Mouse (Mus musculus): ENCODE data around the gene Ypel5.

The Ypel5 gene

GRCm38 (mm10) chr17:72844393-72844792, 8.1 kb downstream of the Ypel5 start:
- no peak for DNase-seq (ENCODE audit: low read depth, low spot score)

DNA sequence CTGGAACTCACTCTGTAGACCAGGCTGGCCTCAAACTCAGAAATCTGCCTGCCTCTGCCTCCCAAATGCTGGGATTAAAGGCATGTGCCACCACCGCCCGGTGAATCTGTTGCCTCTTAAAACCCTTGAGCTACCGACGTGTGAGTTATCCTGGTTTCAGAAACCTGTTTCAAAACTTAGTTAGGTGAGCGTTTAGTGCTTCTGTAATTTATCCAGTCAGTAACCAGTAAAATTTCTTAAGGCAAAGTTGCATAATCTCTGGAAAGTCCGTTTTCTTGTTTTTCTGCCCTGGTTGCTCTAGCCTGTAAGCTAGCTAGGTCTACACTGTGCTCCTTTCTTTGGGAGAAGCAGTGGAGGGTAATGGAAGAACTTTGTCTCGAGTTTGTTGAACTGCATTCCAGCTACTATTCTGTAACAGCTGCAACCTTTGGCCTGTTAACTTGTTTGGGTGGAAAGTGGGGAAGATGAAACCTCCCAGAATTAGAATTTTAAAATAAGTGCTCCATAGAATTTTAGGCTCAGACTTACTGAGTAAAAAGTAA, 8.8 kb downstream of the Ypel5 start:
- DNase-seq (ENCODE audit: low read depth, low spot score): no peak

DNA sequence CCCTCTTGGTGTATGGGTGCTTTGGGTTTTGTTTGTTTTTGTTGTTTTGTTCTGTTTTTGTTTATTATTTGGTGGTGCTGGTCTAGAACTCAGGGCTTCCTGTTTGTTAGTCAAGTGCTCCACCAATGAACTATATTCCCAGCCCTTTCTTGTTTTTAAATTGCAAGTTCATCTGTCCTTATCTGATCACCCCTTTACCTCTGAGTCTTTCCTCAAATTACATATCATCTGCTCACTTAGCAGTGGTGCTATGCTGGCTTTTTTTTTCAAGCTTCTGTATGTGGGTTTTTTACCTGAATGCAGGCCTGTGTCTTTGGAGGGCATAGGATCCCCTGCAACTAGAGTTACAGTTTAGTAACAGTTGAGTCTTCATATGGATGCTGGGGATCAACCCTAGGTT, 9.3 kb downstream of the Ypel5 start:
- DNase-seq (ENCODE audit: low read depth, low spot score): no peak

DNA sequence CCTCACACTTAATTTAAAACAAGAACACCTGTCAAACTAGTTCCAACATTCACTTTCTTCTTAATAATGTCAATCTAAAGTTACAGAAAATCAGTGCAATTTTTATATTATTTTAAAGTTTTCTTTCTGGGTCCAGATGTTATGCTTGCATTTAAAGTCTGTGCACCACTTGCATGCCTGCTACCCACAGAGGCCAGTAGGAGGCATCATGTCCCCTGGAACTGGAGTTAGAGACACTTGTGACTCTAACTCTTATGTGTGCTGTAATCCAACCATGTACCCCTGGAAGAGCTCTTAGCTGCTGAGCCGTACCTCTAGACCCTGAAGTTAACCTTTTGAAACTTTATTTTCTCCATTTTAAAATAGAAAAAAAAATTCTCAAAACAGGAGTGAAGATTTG, 19.0 kb downstream of the Ypel5 start:
- DNase-seq (ENCODE audit: low read depth, low spot score): no peak

- DNase-seq (ENCODE audit: low read depth, low spot score): no peak
These were observed 21.7 kb downstream of the Ypel5 start for GRCm38 (mm10) chr17:72857677-72858633.

- DNase-seq (ENCODE audit: low read depth, low spot score): no peak
These were observed 27.0 kb downstream of the Ypel5 start for GRCm38 (mm10) chr17:72863226-72863625.

GRCm38 (mm10) chr17:72866624-72867245, 30.5 kb downstream of the Ypel5 start:
- no peak for DNase-seq (ENCODE audit: low read depth, low spot score)

GRCm38 (mm10) chr17:72868181-72868580, 31.9 kb downstream of the Ypel5 start:
- DNase-seq (ENCODE audit: low read depth, low spot score): no peak

DNA sequence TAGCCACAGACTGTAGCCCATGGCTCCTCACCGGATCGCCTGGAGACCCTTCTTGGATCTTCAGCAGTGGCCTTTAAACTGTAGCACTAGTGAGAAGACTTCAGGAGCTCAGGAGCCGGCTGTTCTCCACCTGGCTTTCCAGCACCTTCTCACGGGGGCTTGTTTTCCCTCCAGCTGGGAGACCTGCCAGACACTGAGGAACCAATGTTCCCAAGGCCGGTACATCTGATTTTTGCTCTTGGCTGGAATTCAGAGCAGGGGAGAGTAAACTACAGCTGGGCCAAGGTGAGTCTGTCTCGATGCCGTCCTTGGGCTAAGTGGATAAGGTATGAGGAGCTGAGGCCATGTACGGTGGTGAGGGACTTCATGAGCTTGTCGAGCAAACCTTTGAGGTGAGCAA, 42.7 kb downstream of the Ypel5 start:
- DNase-seq (ENCODE audit: low read depth, low spot score): no peak

GRCm38 (mm10) chr17:72880156-72880555, 43.9 kb downstream of the Ypel5 start:
- no peak for DNase-seq (ENCODE audit: low read depth, low spot score)

DNA sequence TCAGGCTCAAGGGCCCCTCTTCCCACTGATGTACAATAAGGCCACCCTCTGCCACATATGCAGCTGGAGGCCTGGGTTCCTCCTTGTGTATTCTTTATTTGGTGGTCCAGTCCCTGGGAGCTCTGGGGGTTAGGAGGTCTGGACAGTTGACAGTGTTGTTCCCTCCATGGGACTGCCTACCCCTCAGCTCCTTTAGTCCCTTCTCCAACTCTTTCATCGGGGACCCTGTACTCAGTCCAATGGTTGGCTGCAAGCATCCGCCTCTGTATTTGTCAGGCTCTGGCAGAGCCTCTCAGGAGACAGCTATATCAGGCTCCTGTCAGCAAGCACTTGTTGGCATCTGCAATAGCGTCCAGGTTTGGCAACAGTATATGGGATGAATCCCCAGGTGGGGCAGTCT, 44.8 kb downstream of the Ypel5 start:
- DNase-seq (ENCODE audit: low read depth, low spot score): no peak

DNA sequence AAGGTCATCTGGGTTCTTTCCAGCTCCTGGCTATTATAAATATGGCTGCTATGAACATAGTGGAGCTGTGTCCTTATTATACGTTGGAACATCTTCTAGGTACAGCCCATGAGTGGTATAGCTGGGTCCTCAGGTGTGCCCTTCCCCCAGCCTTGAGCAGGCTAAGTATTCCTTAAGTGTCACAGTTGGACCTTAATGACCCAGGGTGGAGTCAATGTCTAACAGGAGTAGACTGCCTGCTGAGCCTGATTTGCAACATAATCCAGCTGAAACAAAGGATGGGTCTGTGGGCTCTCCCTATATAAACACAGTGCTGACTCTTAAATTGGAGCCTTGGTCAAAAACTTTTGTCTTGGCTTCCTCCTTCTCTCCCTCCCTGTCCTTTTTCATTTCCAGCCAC, 45.6 kb downstream of the Ypel5 start:
- peak; percentile 69 for DNase-seq (ENCODE audit: low read depth, low spot score)

DNA sequence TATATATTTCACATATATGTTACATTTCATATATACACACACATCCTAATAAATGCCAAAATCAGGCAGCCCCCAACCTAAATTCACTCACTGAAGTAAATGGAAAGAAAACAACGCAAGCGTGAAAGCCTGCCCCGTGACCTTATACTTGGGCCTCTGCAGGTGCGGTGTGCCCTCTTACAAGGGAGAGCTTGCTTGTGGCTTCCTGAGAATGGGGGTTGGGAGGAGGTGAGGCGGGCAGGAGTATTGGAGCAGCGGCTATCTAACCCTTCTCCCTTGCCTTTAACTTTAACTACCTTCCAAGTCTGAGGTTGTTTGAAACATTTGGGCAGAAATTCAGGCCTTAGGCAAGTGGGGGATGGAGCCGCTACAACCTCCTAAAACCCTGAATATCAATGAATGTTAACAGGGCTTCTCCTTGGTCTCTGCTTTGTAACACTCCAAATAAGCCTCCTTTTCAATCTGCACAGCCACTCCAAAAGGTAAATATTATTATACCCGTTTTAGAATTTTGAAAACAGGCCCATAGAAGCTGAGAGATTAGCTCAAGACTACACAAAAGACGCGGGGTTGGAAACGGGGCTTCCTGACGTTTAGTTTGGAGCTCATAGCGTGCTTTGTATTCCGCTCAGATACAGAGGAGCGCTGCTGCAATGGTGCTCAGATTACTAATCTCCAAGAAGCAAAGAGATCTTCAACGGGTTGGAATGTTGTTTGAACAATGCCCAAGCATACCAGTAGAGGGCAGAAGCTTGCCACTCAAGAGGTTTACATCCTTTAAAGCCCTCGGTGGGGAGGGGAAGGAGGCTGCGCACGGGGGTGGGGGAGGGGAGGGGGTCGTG, 53.5 kb downstream of the Ypel5 start:
- peak; percentile 5 for DNase-seq (ENCODE audit: low read depth, low spot score)

GRCm38 (mm10) chr17:72890398-72890898, 54.2 kb downstream of the Ypel5 start:
- no peak for DNase-seq (ENCODE audit: low read depth, low spot score)

DNA sequence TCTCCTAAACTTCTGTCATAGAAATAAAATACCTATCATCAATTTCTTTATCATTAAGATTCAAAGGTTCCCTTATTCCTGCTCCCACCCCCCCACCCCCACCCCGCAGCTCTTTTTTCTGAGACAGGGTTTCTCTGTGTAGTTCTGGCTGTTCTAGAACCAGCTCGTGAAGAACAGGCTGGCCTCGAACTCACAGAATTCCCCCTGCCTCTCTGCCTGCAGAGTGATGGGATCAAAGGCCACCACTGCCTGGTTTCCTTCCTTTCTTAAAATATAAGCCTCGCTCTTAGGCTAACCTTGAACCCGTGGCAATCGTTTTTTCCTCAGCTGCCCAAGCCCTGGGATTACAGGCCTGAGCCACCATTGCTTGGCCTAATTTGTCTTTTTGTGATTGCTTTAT, 55.3 kb downstream of the Ypel5 start:
- no peak for DNase-seq (ENCODE audit: low read depth, low spot score)

- DNase-seq (ENCODE audit: low read depth, low spot score): no peak
These were observed 59.3 kb downstream of the Ypel5 start for GRCm38 (mm10) chr17:72895506-72895905.

- DNase-seq (ENCODE audit: low read depth, low spot score): no peak
These were observed 60.8 kb downstream of the Ypel5 start for GRCm38 (mm10) chr17:72897076-72897475.

DNA sequence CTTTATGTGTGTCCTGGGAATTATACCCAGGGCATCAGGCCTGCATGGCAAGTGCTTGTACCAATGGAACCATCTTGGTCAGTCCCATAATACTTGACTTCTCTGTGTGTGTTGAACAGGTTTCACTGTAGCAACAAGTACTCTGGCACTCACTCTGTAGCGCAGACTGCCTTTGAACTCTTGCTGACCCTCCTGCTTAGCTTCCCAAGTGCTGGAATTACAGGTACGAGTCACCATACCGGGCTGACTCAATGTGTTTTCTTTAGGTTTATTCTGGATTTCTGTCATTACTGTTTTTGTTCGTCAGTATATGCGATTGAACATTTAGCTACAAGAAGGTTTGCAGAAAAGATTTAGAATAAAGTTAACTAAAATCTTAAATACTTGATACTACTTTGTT, 61.7 kb downstream of the Ypel5 start:
- DNase-seq (ENCODE audit: low read depth, low spot score): no peak

DNA sequence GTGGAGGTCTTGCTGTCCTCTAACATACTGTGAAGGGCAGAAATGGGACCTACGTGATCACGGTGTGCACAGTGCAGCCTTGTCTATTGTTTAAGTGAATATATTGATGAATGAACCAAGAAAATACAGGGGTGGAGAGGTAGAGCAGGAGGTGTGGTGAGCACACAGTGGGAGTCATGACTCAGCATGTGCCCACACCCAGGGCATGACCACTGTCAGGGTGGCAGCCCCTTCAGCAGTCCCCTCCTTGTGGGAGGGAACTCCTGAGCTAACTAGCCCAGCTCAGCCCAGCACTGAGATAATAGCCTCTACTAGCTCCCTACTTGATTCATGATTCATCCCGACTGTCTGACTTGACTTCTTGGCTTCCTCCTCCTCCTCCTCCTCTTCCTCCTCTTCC, 62.5 kb downstream of the Ypel5 start:
- no peak for DNase-seq (ENCODE audit: low read depth, low spot score)

All from WW6 (cell line).